Mouse (Mus musculus) neural tube, embryonic 11.5 days (tissue): ENCODE measurements around the gene Oprm1. TPM values are rescaled to one million over a fixed set of nuclear protein-coding genes. Genes with fewer than 3 reads are reported as not detected.

Source experiments
- ATAC-seq: fragments of 200-750 bp; cut with Nextera tagmentation; 2 replicates; pipeline ENCODE4 v1.8.0; 2017; ENCODE audit warnings: moderate number of reproducible peaks, mild to moderate bottlenecking, moderate TSS enrichment, moderate library complexity; ENCODE audit not compliant: insufficient read depth, low FRiP score, low TSS enrichment
- DNase-seq: peaks from one replicate; pipeline ENCODE4 v3.0.0-alpha.2; 2015; ENCODE audit warnings: low spot score
- H3K27ac ChIP-seq: fragments of 300-500 bp; sonication (generic); 2 replicates; pipeline ENCODE4 v1.5.1; 2014; ENCODE audit warnings: low read depth, mild to moderate bottlenecking, low read length
- H3K27me3 ChIP-seq: fragments of 300-500 bp; sonication (generic); 2 replicates; pipeline ENCODE4 v1.6.1; 2014; ENCODE audit warnings: mild to moderate bottlenecking, low read length, mixed read lengths; ENCODE audit not compliant: control insufficient read depth, insufficient read depth
- H3K36me3 ChIP-seq: fragments of 300-500 bp; sonication (generic); 2 replicates; pipeline ENCODE4 v1.6.1; 2014; ENCODE audit warnings: mild to moderate bottlenecking, low read length, moderate library complexity, mixed read lengths; ENCODE audit not compliant: control insufficient read depth, insufficient read depth
- H3K4me1 ChIP-seq: fragments of 300-500 bp; sonication (generic); 2 replicates; pipeline ENCODE4 v1.6.1; 2014; ENCODE audit warnings: low read length, mixed read lengths; ENCODE audit not compliant: control insufficient read depth, insufficient read depth
- H3K4me2 ChIP-seq: fragments of 300-500 bp; sonication (generic); 2 replicates; pipeline ENCODE4 v1.6.1; 2014; ENCODE audit warnings: low read depth, mild to moderate bottlenecking, moderate library complexity
- H3K4me3 ChIP-seq: fragments of 300-500 bp; sonication (generic); 2 replicates; pipeline ENCODE4 v1.5.1; 2014; ENCODE audit warnings: low read depth, low read length
- H3K9ac ChIP-seq: fragments of 300-500 bp; sonication (generic); 2 replicates; pipeline ENCODE4 v1.6.1; 2014; ENCODE audit warnings: mild to moderate bottlenecking, low read length
- H3K9me3 ChIP-seq: fragments of 300-500 bp; sonication (generic); 2 replicates; pipeline ENCODE4 v1.6.1; 2016; ENCODE audit warnings: low read length; ENCODE audit not compliant: control insufficient read depth
- WGBS: fragments of 180-500 bp; shearing (Covaris S2); extraction: QIAGEN DNeasy Blood & Tissue Kit; methylation state at CpG from one replicate; pipeline ENCODE4 v1.1.7; 2014; 5-methylcytosine and 5-hydroxymethylcytosine counted together
- polyA plus RNA-seq: library from polyadenylated mRNA; unstranded; fragments of >200 nt; fragmentation: Nextera tagmentation; extraction: Ambion mirVana; gene quantifications from 2 replicates; pipeline ENCODE4 v1.2.1, GENCODE M21; 2014

The Oprm1 gene
- polyA plus RNA-seq, 1 experiment from 2014 or later = 0.77 TPM

DNA sequence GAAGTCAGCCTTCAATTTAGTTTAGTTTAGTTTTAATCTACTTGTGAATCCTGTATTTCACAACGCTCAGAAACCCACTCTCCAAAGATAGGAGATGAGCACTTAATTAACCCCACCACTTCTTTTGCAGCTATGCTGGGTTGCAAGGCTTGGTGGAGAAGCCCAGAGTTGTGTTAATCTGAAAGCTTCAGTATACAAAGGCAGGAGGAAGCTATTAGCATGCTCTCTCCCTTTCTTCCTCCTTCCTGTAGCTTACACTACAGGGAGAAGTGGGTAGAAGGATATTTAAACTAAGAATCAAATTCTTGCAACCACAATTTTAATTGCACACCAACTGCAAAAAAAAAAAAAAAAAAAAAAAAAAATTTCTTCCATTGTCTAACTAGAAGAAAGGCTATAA, 157.7 kb downstream of the Oprm1 start:
- no peak for ATAC-seq
- no peak for DNase-seq
- Histone ChIP-seq H3K4me1 (no peaks in the 10 kb centered on the region), H3K9ac (no peak overlapping the region), H3K27me3 (no peaks in the 10 kb centered on the region), H3K4me3 (no peak overlapping the region), H3K36me3 (no peaks in the 10 kb centered on the region), H3K4me2 (no peak overlapping the region), H3K27ac (no peak overlapping the region), H3K9me3 (no peaks in the 10 kb centered on the region)
- WGBS = 74% methylated on average over 1 of the region's 1 CpGs

DNA sequence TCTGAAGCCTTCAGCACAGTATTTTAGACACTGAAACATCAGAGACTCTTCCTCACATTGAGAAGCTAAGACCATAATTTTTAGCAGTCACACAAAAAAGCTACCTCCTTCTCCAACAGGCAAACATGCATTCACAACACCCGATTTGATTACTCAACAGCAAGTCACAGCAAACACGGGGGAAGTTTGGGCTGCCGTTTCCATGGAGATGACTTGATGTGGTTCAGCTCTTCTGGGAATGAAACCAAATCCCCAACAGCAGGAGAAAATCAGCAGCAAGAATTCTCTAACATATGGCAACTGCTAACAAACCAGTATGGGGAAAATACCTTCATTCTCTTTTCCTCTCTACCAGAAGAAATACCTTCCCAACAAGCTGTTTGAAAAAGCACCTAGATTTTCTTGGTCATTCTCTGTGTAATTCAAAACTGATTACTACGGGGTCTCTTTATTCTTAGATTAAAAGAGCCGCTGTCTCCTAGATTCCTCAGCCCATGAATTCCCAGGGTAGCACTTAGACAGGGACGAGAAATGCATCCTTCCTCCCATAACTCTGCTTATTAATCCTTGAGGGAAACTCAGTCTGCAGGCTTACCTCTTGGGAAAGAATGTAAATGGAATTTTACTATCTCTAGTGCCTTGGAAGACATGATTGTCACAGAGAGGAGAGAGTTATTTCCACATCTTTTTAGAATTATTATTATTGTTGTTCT, 158.4 kb downstream of the Oprm1 start:
- Histone ChIP-seq H3K27ac (no peak overlapping the region), H3K4me3 (no peak overlapping the region), H3K4me2 (no peak overlapping the region), H3K9ac (no peak overlapping the region), H3K36me3 (no peaks in the 10 kb centered on the region), H3K9me3 (no peaks in the 10 kb centered on the region), H3K27me3 (no peaks in the 10 kb centered on the region), H3K4me1 (no peaks in the 10 kb centered on the region)
- peak; percentile 39 for DNase-seq
- WGBS = 16% methylated on average over 6 of the region's 6 CpGs
- ATAC-seq = peak; percentile 48; the same call in 1 of the 2 replicates

DNA sequence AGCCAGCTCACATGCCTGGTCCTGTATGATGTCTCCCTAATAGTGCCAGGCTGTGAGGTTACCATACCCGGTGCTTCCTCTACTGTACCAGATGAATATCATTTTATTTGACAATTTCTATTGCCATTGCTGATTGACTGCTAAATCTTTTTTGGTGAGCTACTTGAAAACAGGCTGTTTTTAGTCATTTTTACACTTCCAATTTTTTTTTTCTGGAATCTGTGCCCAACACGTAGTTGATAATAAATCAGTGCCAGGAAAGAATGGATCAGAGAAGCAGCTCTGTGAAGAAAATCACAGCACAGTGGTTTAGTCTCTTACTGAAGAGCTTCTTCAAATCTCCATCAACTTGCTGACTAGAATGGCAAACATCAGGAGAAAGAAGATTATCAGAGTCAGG, 168.4 kb downstream of the Oprm1 start:
- WGBS = 82% methylated on average over 2 of the region's 2 CpGs
- DNase-seq = no peak

DNA sequence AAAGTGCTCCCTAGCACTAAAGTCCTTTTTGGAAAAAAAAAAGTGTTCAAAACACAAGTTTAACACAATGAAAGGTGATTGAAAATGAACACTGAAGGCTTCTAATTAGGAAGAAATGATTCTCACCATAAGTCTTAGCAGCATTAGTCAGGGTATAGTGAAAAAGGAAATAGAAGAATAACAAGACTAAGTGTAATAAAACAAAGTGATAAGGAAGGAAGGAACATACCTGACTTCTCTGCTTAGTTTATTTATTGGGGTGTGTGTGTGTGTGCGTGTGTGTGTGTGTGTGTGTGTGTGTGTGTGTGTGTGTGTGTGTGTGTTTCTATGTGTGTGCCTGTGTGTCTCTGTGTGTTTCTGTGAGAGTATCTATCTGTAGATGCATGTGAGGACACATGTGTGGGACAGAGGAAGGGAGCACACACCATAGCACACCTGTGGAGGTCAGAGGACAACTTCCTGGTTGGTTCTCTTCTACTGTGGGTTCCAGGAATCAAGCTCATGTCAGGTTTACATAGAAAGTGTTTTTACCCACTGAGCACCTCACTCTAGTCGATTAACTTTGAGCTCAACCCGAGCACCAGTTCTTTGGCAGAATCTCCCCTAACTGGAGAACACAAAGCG, 169.4 kb downstream of the Oprm1 start:
- no peaks in the 10 kb centered on the region for H3K36me3 ChIP-seq
- 89% methylated on average over 4 of the region's 4 CpGs for WGBS
- H3K4me1 ChIP-seq = no peaks in the 10 kb centered on the region
- no peak overlapping the region for H3K4me2 ChIP-seq
- DNase-seq (no peak), ATAC-seq (no peak)
- no peak overlapping the region for H3K4me3 ChIP-seq
- no peak overlapping the region for H3K9ac ChIP-seq
- H3K27ac ChIP-seq = no peak overlapping the region
- no peaks in the 10 kb centered on the region for H3K9me3 ChIP-seq
- H3K27me3 ChIP-seq = no peaks in the 10 kb centered on the region

More for the DNA sequence above, 168.4 kb downstream of the Oprm1 start:
- no peak overlapping the region for H3K27ac ChIP-seq
- no peak overlapping the region for H3K9ac ChIP-seq
- no peaks in the 10 kb centered on the region for H3K36me3 ChIP-seq
- no peak overlapping the region for H3K4me2 ChIP-seq
- no peak overlapping the region for H3K4me3 ChIP-seq
- ATAC-seq = no peak
- H3K4me1 ChIP-seq = no peaks in the 10 kb centered on the region
- H3K27me3 ChIP-seq = no peaks in the 10 kb centered on the region
- H3K9me3 ChIP-seq = no peaks in the 10 kb centered on the region

DNA sequence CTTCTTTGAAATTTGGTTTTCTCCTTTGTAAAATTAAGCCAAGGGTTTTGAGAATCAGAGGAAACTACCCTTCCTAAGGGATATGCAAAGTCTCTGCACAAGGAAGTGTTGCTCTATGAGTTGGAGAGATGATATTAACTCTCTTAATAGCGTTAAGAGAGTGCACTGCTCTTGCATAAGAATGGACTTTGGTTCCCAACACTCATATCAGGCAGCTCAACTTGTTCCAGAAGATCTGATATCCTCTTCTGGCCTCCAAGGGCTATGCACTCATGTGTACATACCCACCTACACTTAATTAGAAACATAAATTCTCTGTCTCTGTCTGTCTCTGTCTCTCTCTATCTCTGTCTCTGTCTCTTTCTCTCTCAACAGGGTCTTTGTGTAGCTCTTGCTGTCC, 170.6 kb downstream of the Oprm1 start:
- no peaks in the 10 kb centered on the region for H3K36me3 ChIP-seq
- WGBS = 50% methylated on average over 1 of the region's 1 CpGs
- H3K9me3 ChIP-seq = no peaks in the 10 kb centered on the region
- DNase-seq (no peak), ATAC-seq (no peak)
- H3K4me2 ChIP-seq = no peak overlapping the region
- H3K27ac ChIP-seq = no peak overlapping the region
- H3K9ac ChIP-seq = no peak overlapping the region
- H3K4me1 ChIP-seq = no peaks in the 10 kb centered on the region
- H3K4me3 ChIP-seq = no peak overlapping the region
- no peaks in the 10 kb centered on the region for H3K27me3 ChIP-seq

DNA sequence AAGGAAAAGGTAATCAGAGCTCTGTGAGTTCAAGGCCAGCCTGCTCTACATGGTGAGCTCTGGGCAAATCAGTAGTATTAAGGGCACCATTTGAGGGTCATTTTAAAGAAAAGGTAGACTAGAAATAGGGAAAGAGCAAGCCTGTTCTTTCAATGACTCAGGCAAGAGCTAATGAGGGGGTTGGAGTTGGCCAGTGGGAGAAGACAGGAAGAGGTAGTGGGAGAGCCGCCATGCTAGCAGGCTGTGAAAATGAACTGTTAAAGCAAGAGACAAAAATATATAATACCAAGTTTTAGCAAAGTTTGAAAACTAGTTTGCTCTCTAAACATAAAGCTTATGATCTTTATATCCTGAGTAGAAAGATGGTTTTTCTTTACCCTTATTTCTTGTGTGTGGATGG, 172.1 kb downstream of the Oprm1 start:
- H3K27ac ChIP-seq = no peak overlapping the region
- no peak for DNase-seq
- no peaks in the 10 kb centered on the region for H3K27me3 ChIP-seq
- no peaks in the 10 kb centered on the region for H3K4me1 ChIP-seq
- no peak overlapping the region for H3K4me3 ChIP-seq
- no peaks in the 10 kb centered on the region for H3K36me3 ChIP-seq
- H3K9me3 ChIP-seq = no peaks in the 10 kb centered on the region
- no peak overlapping the region for H3K4me2 ChIP-seq
- no peak overlapping the region for H3K9ac ChIP-seq
- WGBS = 74% methylated on average over 1 of the region's 1 CpGs
- no peak for ATAC-seq

DNA sequence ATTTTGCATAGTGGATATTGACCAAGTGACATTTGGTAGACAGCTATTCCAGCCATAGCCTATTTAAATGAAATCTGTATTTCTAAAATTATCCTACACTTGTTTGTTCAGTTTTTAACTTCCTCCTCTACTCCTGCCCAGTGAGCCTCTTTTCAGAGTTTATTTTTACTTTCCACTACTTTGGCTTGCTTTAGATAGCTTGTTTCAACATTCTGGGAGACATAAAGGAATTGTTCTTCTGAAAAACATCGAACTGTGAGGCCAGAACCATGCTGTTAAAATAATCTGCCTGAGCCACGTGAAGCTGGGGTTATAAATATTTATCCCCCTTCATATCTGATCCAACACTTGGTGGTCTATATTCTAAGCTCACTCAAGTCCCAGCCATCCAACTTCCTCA, 172.6 kb downstream of the Oprm1 start:
- no peak overlapping the region for H3K9ac ChIP-seq
- H3K4me3 ChIP-seq = no peak overlapping the region
- H3K36me3 ChIP-seq = no peaks in the 10 kb centered on the region
- no peak for ATAC-seq
- no peaks in the 10 kb centered on the region for H3K9me3 ChIP-seq
- no peak for DNase-seq
- no peak overlapping the region for H3K27ac ChIP-seq
- no peak overlapping the region for H3K4me2 ChIP-seq
- 69% methylated on average over 2 of the region's 2 CpGs for WGBS
- no peaks in the 10 kb centered on the region for H3K27me3 ChIP-seq
- H3K4me1 ChIP-seq = no peaks in the 10 kb centered on the region

DNA sequence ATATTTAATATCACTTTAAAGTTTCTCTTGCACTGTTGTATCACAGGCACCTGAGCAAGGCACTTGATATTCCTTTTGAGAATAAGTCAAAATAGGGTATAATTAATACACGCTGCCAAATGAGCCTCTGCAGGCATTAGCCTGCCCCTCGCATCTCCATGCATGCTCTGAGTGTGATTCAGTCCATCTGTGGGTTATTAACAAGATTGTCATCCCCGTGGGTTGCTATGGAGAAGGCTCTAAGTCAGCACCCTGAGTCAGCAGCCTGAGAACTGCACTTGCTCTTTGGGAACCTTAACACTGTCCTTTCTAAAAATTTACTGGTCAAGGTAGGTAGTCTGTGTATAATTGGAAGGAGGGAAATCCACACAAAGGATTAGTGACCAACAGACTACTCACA, 176.5 kb downstream of the Oprm1 start:
- no peaks in the 10 kb centered on the region for H3K9me3 ChIP-seq
- H3K9ac ChIP-seq = no peak overlapping the region
- no peak overlapping the region for H3K4me3 ChIP-seq
- DNase-seq (no peak), ATAC-seq (no peak)
- H3K27me3 ChIP-seq = no peaks in the 10 kb centered on the region
- H3K27ac ChIP-seq = no peak overlapping the region
- H3K4me2 ChIP-seq = no peak overlapping the region
- no peaks in the 10 kb centered on the region for H3K4me1 ChIP-seq
- H3K36me3 ChIP-seq = no peaks in the 10 kb centered on the region
- 75% methylated on average over 3 of the region's 3 CpGs for WGBS
